Mouse (Mus musculus) thymus, postnatal 36 days (tissue): ENCODE measurements around the gene Tomm70a.
"Not testable (repeated sequence)": the region's sequence is repeated elsewhere in the genome, so short reads cannot be mapped to it uniquely, and the experiment has no call there.

Experiments
- DNase-seq, 2 experiments: peaks; one replicate each; pipeline ENCODE4 v3.0.0; 2022; ENCODE audit warnings: mixed read lengths in 2 of 2

Gene Tomm70a

DNA sequence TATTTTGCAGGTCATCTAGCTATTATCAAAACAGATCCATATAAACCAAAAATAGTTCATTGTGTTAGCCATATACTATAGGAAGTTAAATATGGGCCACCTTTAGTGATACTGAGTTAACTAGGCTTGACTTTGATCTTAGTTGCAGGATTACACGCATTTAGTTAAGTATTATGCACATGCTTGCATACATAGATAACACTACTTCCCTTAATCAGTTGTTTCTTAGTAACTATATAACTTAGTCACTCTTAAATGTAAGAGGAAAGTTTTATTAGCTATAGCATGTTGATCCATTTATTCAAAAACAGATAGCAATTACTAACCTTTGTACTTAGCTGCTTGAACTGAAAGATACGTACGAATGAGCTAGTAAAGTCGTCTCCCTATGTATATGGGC lies 29.9 kb downstream of the Tomm70a start:
- DNase-seq = no peak

GRCm38 (mm10) chr16:57155899-57156298 lies 34.4 kb downstream of the Tomm70a start:
- DNase-seq = no peak

- DNase-seq = no peak
Observed at GRCm38 (mm10) chr16:57157076-57157475, 35.6 kb downstream of the Tomm70a start.

- DNase-seq = no peak
Observed at GRCm38 (mm10) chr16:57157728-57158127, 36.2 kb downstream of the Tomm70a start.

- DNase-seq = no peak
Observed at GRCm38 (mm10) chr16:57159835-57160234, 38.3 kb downstream of the Tomm70a start.

DNA sequence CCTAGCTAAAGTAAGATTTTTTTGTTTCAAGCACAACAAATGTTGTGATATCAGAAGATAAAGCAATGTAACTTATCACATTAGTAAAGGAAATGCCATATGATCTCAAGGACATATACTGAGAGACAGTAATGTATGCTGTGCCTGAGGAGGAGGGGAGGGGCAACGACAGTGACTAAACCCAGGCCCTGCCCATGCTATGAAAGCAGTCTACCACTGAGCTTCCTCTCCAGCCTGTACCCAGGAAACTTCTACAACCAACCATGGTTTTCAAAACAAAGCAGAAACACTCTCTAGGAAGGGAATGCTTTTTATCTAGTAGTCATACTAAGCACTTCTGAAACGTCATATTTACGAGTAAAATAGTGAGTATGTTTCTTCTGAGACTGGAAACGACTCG lies 41.3 kb downstream of the Tomm70a start:
- no peak for DNase-seq

DNA sequence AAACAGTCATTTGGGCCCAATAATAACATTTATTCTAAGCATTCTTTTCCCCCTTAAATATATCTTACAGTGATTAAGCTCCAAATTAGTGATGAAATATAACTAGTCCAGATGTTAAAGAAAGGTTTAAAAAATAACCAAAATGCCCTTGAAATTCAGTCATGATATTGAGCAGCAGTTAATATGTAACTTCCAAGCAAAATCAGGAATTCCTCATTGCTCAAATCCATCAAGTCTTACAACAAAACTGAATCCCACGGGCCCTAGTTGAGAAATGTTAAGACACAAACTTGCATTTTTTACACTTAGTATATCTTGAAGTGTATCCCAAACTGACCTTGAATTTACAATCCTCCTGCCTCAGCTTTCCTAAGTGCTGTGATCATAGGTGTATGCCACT lies 42.2 kb downstream of the Tomm70a start:
- DNase-seq = no peak

DNA sequence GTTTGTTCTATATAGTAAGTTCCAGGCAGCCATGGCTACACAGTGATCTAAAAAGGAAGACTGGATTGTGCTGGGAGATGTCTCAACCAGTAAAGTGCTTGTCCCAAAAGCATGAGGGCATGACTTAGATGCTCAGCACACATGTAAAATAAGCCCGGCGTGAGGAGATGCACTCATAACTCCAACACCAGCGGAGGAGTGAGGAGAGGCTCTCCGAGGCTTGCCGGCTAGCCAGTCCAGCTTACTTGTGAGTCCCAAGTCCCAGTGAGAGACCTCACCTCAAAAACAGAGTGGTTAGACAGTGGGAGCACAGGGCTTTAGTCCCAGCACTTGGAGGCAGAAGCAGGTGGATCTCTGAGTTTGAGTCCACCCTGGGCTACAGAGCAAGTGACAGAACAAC lies 43.7 kb downstream of the Tomm70a start:
- no peak for DNase-seq

- DNase-seq = no peak
Observed at GRCm38 (mm10) chr16:57166086-57166485, 44.6 kb downstream of the Tomm70a start.

DNA sequence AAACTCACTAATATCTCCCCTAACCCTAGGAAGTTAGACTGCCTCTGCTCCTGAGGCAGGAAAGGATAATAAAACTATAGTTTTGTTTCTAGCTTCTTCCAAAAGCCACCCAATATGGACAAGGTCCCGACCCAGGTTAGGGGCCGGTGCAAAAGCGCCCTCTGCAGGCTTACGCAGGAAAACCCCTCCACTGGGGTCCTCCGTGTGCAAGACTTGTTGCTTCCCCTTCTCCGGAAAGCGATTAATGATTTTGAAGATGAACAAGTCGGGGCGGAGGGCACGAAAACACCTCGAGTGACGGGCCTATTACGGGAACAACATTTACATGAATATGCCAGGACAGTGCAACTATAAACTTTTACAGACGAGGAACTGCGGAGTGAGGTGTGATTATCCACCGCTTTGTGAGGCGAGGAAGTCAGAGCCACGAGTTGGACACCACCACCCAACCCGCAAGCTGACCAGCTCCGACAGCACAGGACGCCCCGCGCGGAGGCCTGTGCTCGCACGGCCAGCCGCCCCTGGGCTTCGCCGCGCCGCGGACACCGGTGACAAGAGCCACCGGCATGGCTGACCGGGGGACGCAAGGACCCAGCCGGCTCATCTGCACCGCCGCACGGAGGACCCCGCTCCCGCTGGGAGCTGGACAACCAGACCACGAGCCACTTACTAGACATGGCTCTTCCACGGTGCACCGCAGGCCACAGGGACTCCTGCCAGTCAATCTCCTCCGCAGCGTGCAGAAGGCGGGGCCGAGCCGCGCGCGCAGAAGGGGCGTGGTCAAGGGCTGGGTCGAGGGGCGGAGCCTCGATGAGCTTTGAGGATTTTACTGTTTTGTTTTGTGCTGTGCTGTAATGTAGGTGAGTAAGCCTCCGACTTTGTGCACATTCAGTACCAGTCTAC lies 45.4 kb downstream of the Tomm70a start, which contains the start of gene Nit2:
Nit2 (minus strand) TSS at position 731 of the 903 bp plus-strand sequence.
- DNase-seq = peak; percentile 95 to 98

DNA sequence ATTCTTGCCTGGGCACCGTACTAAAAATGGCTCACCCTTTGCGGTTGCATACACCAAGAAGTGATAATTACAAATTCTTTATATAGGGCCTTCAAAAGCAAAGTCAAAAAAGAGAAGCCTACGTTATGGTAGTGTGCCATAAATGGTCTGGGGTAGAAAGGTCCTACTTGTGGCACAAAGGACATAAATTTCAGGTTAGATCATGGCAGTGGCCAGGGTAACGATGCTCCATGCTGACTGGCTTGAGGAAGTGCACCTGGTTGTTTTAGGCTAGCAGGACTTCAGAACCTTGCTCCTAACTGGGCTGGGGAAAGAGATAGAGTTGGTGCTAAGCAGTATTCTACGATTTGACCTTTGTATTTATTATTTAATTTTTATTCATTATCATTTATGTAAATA lies 46.0 kb downstream of the Tomm70a start:
- DNase-seq = no peak

GRCm38 (mm10) chr16:57168236-57168635 lies 46.7 kb downstream of the Tomm70a start:
- DNase-seq = no peak

DNA sequence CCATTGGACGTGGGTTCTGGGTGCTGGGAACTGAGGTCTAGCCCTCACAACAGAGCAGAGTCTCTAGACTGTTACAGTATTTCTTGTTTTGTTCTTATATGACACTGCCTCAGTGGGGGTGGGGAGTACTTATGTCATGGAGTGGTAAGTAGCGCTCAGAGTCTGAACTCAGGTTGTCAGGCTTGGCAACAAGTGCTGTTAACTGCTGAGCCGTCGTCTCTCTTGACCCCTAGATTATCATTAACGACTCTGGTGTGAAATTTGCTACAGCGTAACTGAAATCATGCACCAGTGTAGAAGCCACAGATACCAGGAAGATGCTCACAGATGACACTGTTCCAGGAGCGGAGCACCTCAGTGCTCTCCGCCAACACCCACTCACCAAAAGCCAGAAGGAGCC lies 49.7 kb downstream of the Tomm70a start:
- DNase-seq = no peak

- no peak for DNase-seq
Observed at GRCm38 (mm10) chr16:57171570-57171969, 50.1 kb downstream of the Tomm70a start.

- DNase-seq = not testable (repeated sequence)
Observed at GRCm38 (mm10) chr16:57174480-57174879, 53.0 kb downstream of the Tomm70a start.

DNA sequence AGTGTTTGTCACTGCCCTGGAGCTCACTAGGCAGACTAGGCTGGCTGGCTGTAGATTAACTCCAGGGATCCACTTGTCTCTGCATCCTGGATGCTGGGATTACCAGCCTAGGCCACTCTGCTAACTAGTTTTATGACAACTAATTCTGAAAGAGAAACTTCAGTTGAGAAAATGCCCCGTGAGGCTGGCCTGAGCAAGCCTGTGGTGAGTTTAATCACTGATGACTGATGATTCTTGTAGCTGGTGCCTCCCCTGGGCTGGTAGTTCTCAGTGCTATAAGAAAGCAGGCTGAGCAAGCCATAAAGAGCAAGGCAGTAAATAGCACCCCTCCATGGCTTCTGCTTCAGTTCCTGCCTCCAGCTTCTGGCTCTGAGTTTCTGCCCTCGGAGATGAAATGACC lies 54.2 kb downstream of the Tomm70a start:
- DNase-seq = no peak

GRCm38 (mm10) chr16:57176276-57176675 lies 54.8 kb downstream of the Tomm70a start:
- no peak for DNase-seq

DNA sequence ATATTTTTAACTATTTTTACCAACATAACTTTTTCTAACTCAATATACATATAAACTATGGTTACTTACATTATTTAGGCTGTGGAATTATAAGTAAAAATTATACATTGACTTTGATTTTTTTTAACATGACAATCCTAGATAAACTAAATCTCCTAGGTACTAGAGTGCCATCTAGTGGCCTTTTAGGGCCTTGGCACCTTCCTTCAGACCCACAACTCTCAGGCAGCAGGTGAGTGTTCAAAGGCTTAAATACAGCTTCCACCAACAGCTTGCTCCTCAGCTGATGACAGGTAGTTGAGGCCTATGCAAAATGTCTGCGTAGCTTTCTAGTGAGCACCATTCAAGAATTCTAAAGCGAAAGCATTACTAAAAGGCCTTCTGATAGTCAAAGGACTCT lies 55.8 kb downstream of the Tomm70a start:
- DNase-seq = peak; percentile 21 to 27

GRCm38 (mm10) chr16:57177664-57178063 lies 56.2 kb downstream of the Tomm70a start:
- DNase-seq = no peak

DNA sequence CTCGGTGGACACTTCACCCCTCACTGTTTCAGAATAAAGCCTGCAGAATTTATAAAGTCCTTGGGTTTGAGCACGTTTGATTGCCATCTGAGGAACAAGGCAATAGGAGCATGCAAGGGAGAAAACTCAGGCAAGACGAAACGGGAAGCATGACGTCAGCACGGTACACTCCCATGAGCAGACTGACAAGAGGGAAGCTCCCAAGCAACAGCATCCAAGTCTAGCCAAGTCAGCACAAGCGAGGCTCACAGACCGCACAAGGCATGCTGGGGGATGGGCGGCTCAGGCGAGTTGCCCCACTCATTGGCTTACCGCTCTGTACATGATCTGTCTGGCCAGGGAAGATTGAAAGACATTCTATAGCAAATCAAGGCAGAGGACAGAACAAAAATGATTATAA lies 59.7 kb downstream of the Tomm70a start:
- no peak for DNase-seq

DNA sequence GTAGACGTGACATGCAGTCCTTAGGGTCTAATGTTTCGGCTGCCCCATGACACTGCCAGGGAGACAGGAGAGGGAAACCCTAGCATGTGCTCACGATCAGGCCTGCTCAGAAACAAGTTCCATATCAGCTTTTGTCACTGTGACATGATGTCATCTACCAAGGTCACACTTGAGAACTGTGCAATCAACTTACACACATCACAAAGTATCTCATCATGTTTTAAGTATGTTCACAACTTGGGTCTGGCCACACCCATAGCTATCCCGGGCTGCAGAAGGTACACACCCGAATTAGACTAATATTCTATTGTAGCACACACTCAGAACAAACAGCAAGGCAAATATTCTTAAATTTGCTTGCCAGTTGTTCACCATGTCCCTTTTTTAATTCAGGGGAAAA lies 60.5 kb downstream of the Tomm70a start:
- DNase-seq = no peak

DNA sequence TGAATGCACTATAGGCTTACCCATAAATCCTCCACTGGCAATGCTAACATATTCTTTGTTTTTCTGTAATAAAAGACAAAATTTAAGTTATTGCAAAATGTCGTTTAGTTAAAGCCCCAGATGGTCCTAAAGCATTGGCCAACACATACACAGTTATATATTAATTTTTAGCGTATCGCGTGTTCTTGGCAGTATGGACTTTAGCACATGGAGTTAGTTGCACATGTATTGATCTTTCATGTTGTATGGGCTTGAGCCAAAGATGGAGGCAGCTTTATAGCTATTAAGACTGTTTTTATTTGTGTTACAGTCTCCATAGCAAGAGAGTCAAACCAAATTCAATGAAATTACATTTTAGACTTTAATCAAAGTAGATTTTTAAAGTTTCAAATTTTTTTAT lies 65.1 kb downstream of the Tomm70a start:
- no peak for DNase-seq

DNA sequence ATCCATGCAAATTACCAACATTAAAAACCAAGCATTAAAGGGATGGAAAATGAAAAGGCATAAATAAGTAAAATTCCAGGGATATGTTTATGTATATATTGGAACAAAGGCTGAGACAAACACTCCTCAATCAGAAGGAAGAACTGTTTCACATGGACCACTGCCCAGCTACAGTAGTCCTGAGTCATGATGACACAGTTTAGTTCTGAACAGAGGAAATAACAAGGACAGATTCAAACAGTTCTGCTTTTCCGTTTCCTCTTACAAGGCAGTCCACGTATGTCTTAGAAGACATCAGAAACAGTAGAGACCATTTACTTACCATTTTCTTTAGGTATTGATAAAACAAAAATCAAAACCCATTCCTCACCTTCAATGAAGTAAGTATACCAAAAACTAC lies 68.0 kb downstream of the Tomm70a start:
- no peak for DNase-seq

- no peak for DNase-seq
Observed at GRCm38 (mm10) chr16:57190390-57190789, 68.9 kb downstream of the Tomm70a start.

DNA sequence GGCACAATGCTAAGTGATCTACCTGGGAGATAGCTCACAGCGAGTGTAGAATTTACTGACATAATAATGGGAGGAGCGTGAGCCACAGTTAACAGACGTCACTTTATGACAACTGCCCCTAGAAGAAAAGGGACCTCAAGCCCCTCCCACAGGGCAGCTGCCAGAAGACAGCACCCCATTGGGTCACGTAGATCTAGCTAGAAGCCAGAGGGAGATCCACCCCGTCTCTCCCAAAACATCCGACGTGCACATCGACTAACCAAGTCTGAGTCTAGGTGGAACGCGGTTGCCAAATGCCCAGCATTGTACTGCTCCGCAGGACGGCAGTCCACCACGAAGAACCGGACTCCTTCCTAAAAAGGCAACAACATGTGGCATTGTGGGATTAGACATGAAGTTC lies 69.7 kb downstream of the Tomm70a start:
- DNase-seq = no peak
